Mouse (Mus musculus): ENCODE results near the gene Schip1.

The Schip1 gene

DNA sequence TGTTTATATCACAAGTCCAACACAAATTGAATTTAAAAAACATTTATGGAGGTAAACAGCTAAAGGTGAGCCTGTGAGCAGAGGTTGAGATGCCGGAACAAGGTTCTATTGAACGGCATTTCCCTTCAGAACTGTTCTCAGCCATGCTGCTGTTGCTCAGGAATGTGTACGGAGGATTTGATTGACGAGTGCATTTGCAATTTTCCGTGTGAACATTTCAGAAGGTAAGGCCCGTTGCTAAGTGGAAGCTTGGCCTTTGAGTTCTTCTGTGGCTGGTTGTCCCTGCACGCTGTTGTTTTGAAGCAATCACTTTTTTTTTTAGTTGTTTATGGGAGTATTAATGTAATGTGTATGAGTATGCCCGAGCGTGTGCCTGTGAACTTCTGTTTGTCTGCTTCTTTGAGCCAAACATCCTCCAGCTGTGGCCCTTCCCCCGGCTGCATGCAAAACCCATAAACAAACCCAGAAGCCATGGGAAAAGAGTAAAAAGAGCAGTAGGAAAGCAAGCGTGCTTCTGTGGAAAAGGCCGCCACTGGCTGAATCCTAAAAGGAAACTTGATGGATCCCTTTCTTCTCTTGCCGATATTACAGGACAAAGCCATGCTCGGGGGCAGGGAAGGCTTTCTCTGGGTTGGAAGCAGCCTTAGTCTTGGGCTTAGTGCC is 518.6 kb downstream of the Schip1 start:
- peak; percentile 65 for DNase-seq (ENCODE audit: low read depth, low spot score)

DNA sequence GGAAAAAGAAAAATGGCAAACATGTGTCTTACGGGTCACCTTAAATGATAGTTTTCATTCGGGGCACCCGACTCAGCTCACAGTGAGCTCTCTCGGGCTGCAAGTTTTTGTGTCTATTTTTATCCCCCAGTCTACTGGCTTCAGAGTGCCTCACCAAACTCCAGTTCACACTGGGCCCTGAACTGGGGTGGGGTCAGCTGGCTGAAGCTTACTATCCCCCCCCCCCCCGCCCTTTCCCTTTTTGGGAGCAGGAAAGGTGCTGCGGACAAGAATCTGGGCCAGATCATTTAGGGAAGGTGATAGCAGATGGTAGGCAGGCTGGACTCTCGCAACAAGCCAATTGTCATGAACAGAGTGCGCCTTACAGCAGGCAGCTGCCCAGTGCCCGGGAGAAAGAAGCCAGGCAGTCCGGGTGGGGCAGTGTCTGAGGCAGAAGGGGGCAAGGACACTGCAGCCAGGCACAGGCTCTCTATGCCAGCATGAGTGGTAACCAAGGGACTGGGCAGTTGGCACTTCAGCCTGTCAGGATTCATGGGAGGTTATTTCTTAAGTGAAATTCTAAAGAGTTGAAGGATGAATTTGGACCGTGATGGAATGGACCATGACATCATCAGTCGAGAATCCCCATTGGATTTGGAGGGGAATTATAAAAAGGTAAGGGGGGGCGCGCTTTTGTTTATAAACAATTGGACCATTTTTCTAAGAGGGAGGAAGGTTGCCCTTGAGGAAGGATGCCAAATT is 519.3 kb downstream of the Schip1 start:
- DNase-seq (ENCODE audit: low read depth, low spot score) = no peak

DNA sequence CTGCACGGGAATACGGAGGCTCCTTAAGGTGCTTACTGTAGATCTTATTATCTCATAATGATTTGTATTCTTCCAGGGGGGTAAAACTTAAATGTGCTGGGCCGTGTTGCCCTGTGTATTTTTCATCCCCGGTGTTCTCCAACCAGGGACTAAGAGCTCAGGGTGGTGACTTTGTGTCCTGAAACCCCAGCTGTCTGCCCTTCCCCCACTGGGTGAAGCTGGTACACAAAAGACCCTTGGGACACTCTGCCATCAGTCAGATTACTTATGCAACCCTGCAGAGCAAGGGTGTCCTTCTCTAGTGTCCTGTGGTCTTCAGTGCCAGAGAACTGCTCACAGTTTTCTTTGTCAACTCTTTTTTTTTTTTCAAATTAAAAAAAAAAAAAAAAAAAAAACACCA is 520.6 kb downstream of the Schip1 start:
- no peak for DNase-seq (ENCODE audit: low read depth, low spot score)

DNA sequence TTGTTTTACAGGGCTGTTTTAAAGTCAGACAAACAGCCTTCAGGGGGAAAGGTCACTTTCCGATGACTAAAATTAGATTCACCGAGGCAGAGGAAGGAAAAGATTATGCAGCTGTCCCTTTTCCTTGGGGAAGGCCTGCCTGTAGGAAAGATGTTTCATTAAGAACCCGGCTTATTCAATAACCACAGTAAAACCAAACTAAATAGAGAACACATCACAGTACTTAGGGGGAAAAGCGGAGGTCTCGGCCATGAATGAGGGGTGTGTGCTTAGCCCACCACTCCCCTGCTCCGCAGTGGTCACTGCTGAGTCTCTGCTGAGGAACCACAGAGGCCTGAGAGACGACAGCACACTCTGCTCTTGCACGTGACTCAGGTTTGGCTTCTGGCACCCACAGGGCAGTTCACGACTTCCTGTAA is 522.1 kb downstream of the Schip1 start:
- peak; percentile 67 for DNase-seq (ENCODE audit: low read depth, low spot score)

DNA sequence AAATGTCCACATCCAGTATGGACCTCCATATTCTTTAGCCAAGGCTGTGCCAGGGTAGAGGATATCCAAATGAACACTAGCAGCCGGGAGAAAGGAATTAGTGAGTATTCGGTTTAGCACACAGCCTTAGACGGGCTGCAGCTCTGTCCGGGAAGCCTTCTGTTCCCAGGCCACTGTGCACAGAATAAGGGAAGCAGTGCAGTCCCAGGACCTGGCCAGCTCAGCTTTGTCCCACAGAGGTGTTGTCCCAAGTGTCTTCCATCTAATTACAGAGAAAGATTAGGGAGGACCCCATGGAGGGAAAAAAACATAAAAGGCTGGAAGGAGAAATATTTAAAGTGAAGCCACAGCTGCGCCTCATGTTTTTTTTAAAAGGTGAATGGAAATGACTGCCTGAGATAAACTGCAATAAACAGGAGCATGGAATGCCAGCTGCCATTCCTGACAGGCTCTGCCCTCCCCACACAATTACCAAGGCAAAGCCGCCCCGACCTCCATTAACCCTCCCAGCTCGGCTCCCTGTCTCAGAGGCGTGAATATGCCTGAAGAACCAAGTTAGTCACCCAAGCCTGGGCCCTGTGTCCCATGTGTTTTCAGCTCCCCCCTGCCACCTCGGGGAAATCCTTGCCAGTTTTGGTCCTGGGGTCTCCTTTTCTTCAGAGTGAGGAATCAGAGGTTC is 523.1 kb downstream of the Schip1 start:
- no peak for DNase-seq (ENCODE audit: low read depth, low spot score)

DNA sequence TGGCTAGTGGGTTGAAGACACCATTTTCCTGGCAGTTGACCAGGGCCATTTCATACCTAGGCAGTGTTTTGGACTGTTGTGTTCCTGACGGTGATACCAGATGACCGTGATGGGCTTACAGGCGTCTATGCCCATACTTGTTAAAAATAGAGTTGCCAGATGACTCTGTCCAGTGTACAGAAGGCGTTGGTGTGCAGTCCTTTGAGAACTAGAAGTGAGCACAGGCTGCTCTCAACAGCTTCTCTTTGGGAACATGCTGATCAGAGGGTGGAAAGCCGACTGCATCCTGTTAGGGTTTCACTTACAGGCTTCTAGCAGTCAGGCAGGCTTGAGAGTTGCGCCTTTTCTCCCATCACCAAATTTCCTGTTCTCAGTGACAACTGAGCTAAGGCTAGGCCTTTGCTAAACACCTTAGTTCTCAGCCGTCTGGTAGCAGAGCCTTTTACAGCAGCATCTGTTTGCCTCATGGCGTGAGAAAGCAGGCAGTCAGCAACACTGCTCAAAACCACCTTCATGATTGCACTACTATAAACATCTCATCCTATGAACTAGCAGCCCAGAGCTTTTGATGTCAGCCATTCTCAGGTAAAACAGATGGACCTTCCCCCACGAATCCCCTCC is 524.7 kb downstream of the Schip1 start:
- peak; percentile 71 for DNase-seq (ENCODE audit: low read depth, low spot score)

DNA sequence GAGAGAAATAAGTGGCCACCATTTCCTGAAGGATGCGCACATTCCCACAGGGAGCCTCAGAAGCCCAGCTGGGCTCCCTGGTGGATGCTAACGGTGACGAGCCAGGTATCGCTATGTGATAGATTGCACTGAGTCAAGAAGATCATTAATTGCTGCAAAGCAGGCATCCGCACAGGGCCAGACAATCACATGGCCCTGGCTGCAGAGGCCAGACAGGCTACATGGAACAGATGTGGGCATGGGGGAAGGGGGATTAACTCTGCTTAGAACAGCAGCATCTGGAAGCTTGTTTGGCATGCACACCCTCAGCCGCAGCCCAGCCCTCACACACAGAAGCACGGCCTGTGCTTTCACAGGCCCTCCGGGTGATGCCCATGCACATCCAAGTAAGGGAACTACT is 525.8 kb downstream of the Schip1 start:
- DNase-seq (ENCODE audit: low read depth, low spot score) = peak; percentile 79

DNA sequence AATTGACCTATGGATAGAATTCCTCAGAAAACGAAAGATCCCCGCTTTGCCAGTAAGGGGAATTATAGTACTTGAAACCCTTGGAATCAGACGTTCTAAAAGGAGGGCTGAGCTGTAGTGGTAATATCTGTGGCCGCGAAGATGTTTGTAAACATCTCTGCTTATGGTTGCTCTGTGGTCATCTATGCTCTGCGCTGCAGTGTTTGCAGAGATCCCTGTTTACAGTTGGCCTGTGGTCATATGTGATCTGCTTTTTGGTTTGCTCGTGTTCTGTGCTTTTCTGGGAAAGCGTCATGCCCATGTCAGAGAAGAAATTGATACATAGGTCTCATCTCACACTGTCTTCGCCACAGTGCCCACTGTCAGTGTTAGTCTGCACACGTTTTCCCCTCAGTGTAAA is 528.0 kb downstream of the Schip1 start:
- DNase-seq (ENCODE audit: low read depth, low spot score) = no peak

DNA sequence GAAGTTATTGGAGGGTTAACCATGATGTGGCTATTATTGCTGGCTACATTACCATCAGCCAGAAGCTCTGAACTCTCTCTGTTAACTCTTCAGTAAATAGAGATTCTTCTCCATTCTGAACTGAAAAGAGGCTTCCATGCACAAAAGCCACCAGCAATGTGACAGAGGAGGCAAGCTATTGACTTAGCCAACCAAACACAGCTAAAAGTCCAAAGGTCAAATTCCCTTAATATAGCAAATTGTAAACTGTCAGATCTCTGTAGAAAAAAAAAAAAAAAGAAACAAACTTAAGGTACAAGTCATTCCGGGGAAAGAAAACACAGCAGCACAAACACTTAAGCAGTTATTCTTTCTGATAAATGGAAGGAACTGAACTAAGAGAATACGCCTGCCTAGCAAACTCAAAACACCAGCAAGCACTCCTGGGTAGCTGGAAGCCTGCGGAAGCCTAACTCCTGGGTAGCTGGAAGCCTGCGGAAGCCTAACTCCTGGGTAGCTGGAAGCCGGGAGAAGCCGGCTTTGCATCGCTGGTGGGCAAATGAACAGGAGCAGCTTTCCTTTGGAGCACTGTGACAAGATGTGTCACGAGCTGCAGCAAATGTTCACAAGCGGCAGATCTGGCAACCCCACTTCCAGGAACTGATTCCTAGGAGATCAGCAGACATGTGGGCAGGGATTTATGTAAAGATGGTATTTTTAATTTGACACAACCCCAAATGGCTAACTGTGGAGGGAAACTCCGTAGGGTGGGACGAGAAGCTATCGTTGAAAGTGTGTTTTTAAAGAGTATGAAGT is 528.7 kb downstream of the Schip1 start:
- DNase-seq (ENCODE audit: low read depth, low spot score) = no peak

DNA sequence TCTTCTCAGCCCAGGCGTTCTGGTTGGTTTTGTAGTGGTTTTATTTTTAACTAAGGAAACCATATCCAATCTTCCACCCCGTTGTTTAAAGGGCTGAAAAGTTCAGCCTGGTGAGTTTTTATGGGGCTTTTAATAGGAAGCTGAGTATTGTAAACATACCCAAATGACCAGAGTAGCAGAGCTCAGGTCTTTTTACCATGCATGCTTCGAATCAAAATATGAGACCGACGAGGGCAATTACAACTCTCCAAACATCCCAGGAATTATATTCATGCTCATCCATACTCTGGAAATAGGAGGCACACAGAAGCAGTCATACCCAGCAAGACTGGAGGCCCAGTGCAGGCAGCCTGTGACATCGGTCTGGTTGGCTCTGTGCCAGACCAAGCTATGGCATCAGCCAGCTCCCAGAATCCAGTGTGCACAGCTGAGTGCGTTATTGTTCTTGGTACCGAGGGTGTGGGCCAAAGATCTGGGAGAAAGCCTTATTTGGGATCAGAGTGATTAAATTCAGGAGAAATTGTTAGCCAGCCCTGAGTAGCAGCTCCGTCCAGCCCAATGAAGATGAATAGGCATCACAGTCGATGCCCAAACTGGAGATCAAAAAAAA is 530.8 kb downstream of the Schip1 start:
- no peak for DNase-seq (ENCODE audit: low read depth, low spot score)

DNA sequence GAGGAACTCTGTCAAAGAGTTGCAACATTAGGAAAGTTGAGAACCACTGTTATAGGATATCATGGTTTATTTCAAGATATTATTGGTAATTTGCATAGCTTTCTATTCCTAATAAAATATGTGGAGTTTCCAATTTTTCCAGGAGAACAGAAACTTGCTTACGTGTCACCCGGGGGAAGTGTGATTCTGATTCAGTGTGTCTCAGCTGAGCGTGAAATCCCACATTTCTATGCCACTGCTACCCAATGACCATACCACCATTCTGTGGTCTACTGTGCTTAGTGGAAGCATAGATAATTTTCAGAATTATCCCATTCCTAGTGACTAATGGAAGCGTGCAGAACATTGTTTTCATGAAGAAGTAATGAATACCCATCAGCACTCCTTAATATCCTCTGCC is 532.3 kb downstream of the Schip1 start:
- DNase-seq (ENCODE audit: low read depth, low spot score) = no peak

DNA sequence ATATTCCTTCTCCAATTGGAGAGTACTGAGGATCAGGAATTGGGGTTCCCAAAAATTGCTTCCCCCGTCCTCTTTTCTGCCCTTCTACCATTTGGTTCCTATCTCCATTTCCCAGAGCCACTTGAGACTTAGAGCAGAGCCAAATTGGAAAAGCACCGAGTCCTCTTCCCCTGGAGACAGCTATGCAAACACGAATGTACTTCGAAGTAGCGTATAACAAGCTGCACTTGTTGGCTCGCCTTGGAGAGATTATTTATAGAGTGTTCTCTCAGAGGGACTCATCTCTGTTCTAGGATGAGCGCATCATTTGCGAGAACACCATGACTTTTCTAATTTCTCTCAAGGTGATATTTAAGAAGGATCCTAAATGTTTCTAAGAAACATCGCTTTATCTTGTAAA is 538.3 kb downstream of the Schip1 start:
- DNase-seq (ENCODE audit: low read depth, low spot score) = no peak

DNA sequence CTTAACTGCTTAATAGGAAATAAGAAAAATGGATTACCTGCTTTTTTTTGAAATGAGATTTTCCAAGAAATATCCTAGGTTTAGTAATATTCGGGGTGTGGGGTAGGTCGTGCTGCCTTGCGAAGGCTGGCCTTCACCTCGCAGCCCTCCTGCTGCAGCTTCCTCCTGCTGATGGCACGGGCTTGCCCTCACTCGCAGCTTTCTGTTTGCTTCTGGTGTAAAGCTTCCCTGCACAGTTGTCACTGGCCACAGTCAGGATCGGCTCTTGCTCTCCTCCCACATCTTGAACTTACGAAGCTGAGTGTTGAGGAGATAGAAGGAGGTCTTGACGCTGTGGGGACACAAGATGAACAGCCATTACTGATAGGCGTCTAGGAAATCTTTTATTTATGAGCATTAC is 539.9 kb downstream of the Schip1 start:
- no peak for DNase-seq (ENCODE audit: low read depth, low spot score)

DNA sequence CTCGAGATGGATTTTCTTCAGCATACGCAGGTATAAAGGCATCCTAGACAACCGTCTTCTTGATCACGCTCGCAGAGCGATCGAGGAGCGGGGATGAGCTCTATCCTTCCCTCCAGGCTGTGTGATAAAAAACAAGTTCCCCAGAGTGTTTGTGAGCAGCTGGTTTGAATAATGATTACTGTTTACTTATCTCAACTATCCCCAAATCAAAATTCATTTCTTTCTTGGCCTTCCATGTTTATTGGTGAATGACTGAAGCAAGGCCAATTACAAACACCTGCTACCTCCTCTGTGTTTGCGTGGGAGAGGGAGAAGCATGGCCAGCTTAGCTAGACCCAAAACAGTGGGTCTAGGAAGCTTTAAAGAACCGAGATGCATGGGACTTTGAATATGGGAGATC is 540.4 kb downstream of the Schip1 start:
- DNase-seq (ENCODE audit: low read depth, low spot score) = no peak

DNA sequence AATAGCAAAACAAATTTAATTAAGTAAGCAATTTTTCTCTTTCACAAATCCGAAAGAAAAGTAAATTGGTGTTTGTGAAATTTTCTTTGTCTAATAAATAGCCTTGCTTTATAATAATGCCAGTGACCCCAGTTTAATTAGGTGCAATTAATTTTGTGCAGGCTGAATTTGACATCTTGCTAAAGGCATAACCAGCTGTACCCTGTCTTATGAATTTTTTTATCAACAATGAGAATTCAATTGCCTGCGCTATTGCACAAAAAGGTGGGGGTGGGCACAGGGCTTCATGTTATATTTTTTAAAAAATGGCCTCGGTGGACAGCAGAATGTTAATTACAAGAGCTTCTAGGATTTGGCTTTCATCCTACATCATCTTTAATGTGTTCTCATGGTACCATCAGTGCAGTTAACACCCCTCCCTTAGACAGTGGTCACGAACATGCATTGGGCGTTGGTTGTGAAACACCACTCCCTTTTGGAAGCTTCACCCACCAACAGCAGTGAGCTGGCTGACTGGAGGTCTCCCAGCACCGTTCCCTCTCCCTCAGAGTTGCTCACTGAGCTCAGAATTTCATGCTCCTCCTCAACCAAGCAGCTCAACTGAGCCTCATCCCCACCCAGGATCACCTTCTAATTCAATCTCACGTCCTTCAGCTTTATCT is 541.5 kb downstream of the Schip1 start:
- DNase-seq (ENCODE audit: low read depth, low spot score) = no peak

DNA sequence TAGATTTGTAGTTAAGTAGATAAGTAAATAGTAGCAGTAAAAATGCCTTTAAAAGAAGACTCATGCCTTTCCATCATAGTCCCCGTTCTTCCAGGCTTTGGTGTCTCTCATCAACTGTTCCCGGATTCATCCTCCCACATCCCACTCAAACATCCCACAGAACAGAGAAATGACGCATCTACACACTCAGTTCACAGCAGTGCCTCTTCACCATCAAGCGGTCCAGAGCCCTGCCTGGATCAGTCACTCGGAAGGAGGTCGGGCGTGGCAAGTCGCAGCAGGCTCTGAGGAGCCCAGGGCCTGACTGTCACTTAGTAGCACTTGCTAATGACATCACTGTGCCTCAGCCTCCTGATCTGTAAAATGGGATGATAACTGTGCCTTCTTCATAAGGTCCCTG is 542.1 kb downstream of the Schip1 start:
- no peak for DNase-seq (ENCODE audit: low read depth, low spot score)

DNA sequence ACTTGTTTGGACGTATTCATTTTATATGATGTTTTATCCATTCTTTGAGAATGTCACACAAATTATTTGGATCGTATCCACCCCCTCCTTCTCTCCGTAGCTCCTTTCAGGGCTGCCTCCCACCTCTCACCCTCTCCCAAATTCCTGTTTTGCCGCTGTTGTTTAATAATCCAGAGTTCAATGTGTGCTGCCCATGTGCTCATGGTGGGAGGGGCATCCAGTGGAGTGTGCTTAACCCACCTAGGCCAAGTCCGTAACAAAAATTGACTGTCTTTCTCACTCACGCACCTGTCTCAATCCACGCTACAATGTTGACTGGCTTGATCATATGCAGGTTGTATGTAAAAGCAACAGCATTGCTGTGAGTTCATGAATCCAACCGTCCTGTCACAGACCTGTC is 542.7 kb downstream of the Schip1 start:
- no peak for DNase-seq (ENCODE audit: low read depth, low spot score)

DNA sequence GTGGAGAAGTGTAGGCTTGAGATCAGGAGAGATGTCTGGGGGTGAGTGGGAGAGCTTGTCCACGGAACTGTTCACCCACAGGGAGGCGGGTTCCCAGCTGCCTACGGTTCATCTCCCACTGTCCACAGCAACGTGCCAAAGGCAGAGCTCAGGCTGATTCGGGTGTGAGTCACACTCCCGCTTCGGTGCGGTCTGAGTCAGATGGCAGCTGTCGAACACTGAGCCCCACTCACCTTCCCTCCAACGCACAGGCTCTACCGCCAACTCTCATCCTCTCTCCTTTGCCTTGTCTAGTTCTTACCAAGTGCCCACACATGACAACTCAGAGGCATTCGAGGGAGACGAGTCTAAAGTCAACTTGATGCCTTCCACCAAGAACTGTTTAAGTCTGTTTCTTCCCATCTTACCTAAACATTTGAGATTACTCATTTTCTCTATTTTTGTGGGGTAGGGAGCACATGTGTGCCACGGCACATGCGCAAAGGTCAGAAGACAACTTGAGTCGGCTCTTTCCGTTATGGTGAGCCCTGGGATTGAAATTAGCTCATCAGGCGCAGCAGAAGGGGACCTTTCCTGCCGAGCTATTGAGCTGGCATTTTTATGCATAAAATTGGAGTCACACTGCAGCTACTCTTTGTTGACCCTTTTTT is 544.4 kb downstream of the Schip1 start:
- no peak for DNase-seq (ENCODE audit: low read depth, low spot score)

DNA sequence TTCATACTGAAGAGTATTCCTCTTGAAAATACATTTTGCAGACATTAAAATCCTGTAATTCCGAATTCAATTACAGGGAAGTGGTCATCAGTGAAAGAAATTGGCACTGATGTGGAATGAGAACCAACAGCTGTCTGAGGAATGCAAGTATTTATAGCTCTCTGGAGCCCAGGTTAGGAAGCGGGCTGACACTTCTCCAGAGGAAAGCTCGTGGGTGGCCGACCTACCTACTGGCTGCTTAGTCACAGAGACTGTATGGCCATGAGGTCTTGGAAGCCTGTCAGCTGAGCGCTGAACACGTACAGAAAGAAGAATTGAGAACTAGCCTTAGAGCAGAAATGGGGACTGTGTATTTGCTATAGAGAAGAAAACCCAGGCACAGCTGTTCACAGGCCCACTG is 545.4 kb downstream of the Schip1 start:
- no peak for DNase-seq (ENCODE audit: low read depth, low spot score)

DNA sequence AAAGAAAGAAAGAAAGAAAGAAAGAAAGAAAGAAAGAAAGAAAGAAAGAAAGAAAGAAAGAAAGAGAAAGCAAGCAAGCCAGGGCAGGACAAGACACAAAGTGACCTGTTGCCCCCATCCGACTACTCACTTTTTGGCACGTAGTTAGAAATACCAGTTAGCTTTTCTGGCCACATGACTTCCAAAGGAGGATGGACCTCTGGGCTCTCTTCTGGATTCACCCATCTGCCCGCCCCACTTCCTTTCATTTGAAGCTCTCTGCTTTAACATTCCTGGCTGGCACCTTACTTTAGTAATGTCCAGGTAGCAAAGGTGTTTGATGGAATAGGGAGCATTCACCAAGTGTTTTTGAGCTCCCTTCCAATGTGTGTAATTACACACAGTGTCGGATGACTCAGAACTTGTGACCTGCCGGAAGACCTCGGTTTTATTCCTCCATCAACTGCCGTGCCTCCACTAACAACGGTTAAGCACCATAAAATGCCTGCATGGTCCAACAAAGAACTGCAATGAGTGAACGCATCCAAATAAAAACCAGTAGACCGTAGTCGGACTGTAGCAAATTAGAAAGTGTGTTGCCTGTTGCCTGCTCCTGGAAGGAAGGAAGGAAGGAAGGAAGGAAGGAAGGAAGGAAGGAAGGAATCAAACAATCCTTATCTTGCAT is 546.1 kb downstream of the Schip1 start:
- no peak for DNase-seq (ENCODE audit: low read depth, low spot score)

Measured in forelimb bud, embryonic 11.5 days (tissue).